ENCODE assay signal across 23 mouse cellular contexts in the genomic region with DNA sequence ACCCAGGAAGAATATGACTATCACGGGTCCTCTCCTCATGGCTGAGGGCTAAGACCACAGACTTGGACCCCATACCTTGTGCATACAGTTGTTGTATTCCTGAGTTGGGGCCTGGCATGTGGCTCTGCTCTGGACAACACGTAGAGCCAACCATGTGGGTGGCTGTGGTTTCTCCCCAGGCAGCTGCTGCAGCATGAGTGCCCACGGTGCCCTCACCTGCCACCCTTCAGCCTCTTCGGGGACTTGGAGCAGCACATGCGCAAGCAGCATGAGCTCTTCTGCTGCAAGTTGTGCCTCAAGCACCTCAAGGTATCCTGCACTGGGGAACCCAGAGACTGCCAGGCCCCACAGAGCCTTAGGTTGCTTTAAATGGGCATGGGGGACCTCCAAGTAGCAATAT. TPM values are rescaled to one million over a fixed set of nuclear protein-coding genes. Genes with fewer than 3 reads are reported as not detected.
"Had no signal": no experiment of that assay in that cellular context is flagged by ENCODE, and none has a peak within 500 bp of the region (broad histone marks: within the 10 kb centered on the region; RNA-seq: fewer than 3 reads in every experiment).

No protein-coding gene starts in this region.

- H3K4me3 ChIP-seq: gastrocnemius, adult 2 months; heart, adult 2 months; heart, embryonic 13.5 days; heart, embryonic 15.5 days; hindbrain, embryonic 10.5 days; hindbrain, embryonic 12.5 days; kidney, embryonic 15.5 days; limb, embryonic 13.5 days; limb, embryonic 15.5 days; liver, embryonic 12.5 days had no signal

- H3K4me2 ChIP-seq: heart, embryonic 11.5 days; heart, embryonic 13.5 days; heart, embryonic 15.5 days; hindbrain, embryonic 12.5 days; hindbrain, embryonic 14.5 days; kidney, embryonic 15.5 days; limb, embryonic 13.5 days; limb, embryonic 15.5 days; liver, embryonic 12.5 days had no signal

- H3K9ac ChIP-seq: heart, embryonic 13.5 days; heart, embryonic 15.5 days; hindbrain, embryonic 12.5 days; hindbrain, embryonic 14.5 days; kidney, embryonic 15.5 days; limb, embryonic 15.5 days; liver, embryonic 12.5 days; liver, embryonic 14.5 days had no signal

- H3K27me3 ChIP-seq: heart, embryonic 13.5 days; heart, embryonic 15.5 days; hindbrain, embryonic 12.5 days; kidney, embryonic 15.5 days; limb, embryonic 13.5 days; limb, embryonic 15.5 days; liver, embryonic 12.5 days had no signal

- ATAC-seq: hindbrain, embryonic 16.5 days had no signal

- H3K27ac ChIP-seq: gastrocnemius, adult 2 months; heart, adult 2 months; heart, embryonic 13.5 days; heart, embryonic 15.5 days; hindbrain, embryonic 10.5 days; hindbrain, embryonic 12.5 days; hindbrain, embryonic 14.5 days; kidney, embryonic 15.5 days; kidney, postnatal 0 days; limb, embryonic 13.5 days; limb, embryonic 15.5 days; liver, embryonic 12.5 days; liver, embryonic 14.5 days had no signal

- H3K9me3 ChIP-seq: heart, embryonic 13.5 days; heart, embryonic 15.5 days; hindbrain, embryonic 10.5 days; hindbrain, embryonic 12.5 days; kidney, embryonic 15.5 days; limb, embryonic 13.5 days; limb, embryonic 15.5 days; liver, embryonic 12.5 days had no signal

- DNase-seq: gastrocnemius, postnatal 25 days; kidney, adult 11 months; layer of hippocampus, adult 9-11 months had no signal

RNA-seq across cellular contexts. Expression of gene Npw, which starts 18.6 kb away (rescaled TPM):
- polyA plus RNA-seq: heart, adult 2 months; heart, embryonic 11.5 days; heart, embryonic 13.5 days; heart, postnatal 0 days; hindbrain, embryonic 10.5 days; hindbrain, embryonic 12.5 days; inflammation-experienced regulatory T-cells, adult 6 months; kidney, adult 2 months; large intestine, adult 2 months; limb, embryonic 15.5 days; liver, adult 2 months had no signal
